In genomic region chr14:122883821-122884584, GRCm38 (mm10) we compare ENCODE assay signal across 10 mouse cellular contexts. TPM values are rescaled to one million over a fixed set of nuclear protein-coding genes. Genes with fewer than 3 reads are reported as not detected.
A peak's percentile ranks its signal among the peaks of the same experiment; 100 is the strongest.
DNase-seq lines count a peak whose midpoint lies in the region; ATAC-seq lines count a peak whose summit lies in the region.
"Had no signal": no experiment of that assay in that cellular context is flagged by ENCODE, and none has a peak within 500 bp of the region (broad histone marks: within the 10 kb centered on the region; RNA-seq: fewer than 3 reads in every experiment).

No protein-coding gene starts in this region.

- H3K36me3 ChIP-seq in neural tube, embryonic 11.5 days (ENCODE audit: control insufficient read depth, insufficient read depth, low read length), result no peaks in the 10 kb centered on the region
- H3K36me3 ChIP-seq: intestine, embryonic 15.5 days had no signal

- no peaks in the 10 kb centered on the region for H3K27me3 ChIP-seq in neural tube, embryonic 11.5 days (ENCODE audit: control insufficient read depth, insufficient read depth, low read length)
- H3K27me3 ChIP-seq: intestine, embryonic 15.5 days had no signal

- DNase-seq in cerebellum, adult 8-10 months, result peak; percentile 34
- DNase-seq in cerebellum, adult 11 months, result no peak
- DNase-seq in neural tube, embryonic 11.5 days (ENCODE audit: low spot score), result peak; percentile 48
- no peak for DNase-seq in neural tube, embryonic 10.5 days (ENCODE audit: extremely low spot score, low spot score)
- DNase-seq in layer of hippocampus, adult 18-20 months (ENCODE audit: low spot score in 2 of 2), result peak; percentile 54 to 69
- peak; percentile 96 for DNase-seq in retina, postnatal 1 day
- DNase-seq in testis, postnatal 14 days (ENCODE audit: low spot score), result no peak
- no peak for DNase-seq in right cerebral cortex, postnatal 36 days (ENCODE audit: low spot score in 2 of 2)

- no peak overlapping the region for H3K9ac ChIP-seq in neural tube, embryonic 11.5 days (ENCODE audit: low read length)
- H3K9ac ChIP-seq: intestine, embryonic 15.5 days had no signal

- no peak overlapping the region for H3K4me2 ChIP-seq in neural tube, embryonic 11.5 days (ENCODE audit: low read depth)
- H3K4me2 ChIP-seq: intestine, embryonic 15.5 days had no signal

- WGBS in neural tube, embryonic 11.5 days, result 67% methylated on average over 10 of the region's 10 CpGs

- no peak overlapping the region for H3K4me3 ChIP-seq in neural tube, embryonic 11.5 days (ENCODE audit: low read depth, low read length)
- H3K4me3 ChIP-seq: erythroblast, embryonic 14.5 days; intestine, embryonic 15.5 days had no signal

- peak; percentile 45 for ATAC-seq in neural tube, embryonic 11.5 days (ENCODE audit: insufficient read depth, low FRiP score, low TSS enrichment)
- ATAC-seq: intestine, embryonic 15.5 days had no signal

- H3K27ac ChIP-seq in neural tube, embryonic 11.5 days (ENCODE audit: low read depth, low read length), result no peak overlapping the region
- H3K27ac ChIP-seq: intestine, embryonic 15.5 days had no signal

- peaks cover 21% of the 10 kb centered on the region for H3K4me1 ChIP-seq in neural tube, embryonic 11.5 days (ENCODE audit: control insufficient read depth, insufficient read depth, low read length)
- H3K4me1 ChIP-seq: intestine, embryonic 15.5 days had no signal

- no peaks in the 10 kb centered on the region for H3K9me3 ChIP-seq in neural tube, embryonic 11.5 days (ENCODE audit: control insufficient read depth, low read length)
- H3K9me3 ChIP-seq: intestine, embryonic 15.5 days had no signal

RNA-seq across cellular contexts. Expression of gene Ggact, which starts 29.6 kb away (rescaled TPM):
- 5.3 and 5.6 TPM in 2 replicates for polyA plus RNA-seq in neural tube, embryonic 11.5 days (2014; fragmentation: Nextera tagmentation; extraction: Ambion mirVana)
- 10 to 100 TPM; 39.1 to 40.5 TPM for total RNA-seq in layer of hippocampus, adult 18-20 months (2021)

Comparison
In these comparisons a context has a peak if more than half of its experiments do, and no peak if none do; other contexts are left out.
1. DNase-seq: peak in cerebellum, adult 8-10 months (single experiment), neural tube, embryonic 11.5 days (single experiment), layer of hippocampus, adult 18-20 months (2 of 2) and retina, postnatal 1 day (single experiment); none in cerebellum, adult 11 months (single experiment), neural tube, embryonic 10.5 days (single experiment), testis, postnatal 14 days (single experiment) and right cerebral cortex, postnatal 36 days (0 of 2).